Mouse (Mus musculus) limb, embryonic 12.5 days (tissue): ENCODE results near the gene Tln1. TPM values are rescaled to one million over a fixed set of nuclear protein-coding genes. Genes with fewer than 3 reads are reported as not detected.
A peak's percentile ranks its signal among the peaks of the same experiment; 100 is the strongest.
"Not testable (repeated sequence)": the region's sequence is repeated elsewhere in the genome, so short reads cannot be mapped to it uniquely, and the experiment has no call there.

Source experiments
- ATAC-seq: fragments of 200-750 bp; cut with Nextera tagmentation; 2 replicates; pipeline ENCODE4 v1.8.0; 2017; ENCODE audit warnings: low read depth, moderate TSS enrichment; ENCODE audit not compliant: insufficient number of reproducible peaks, insufficient read depth, low FRiP score, low TSS enrichment
- H3K27ac ChIP-seq: fragments of 300-500 bp; sonication (generic); 2 replicates; pipeline ENCODE4 v1.5.1; 2016; ENCODE audit warnings: mild to moderate bottlenecking, moderate library complexity
- H3K27me3 ChIP-seq: fragments of 300-500 bp; sonication (generic); 2 replicates; pipeline ENCODE4 v1.6.1; 2016; ENCODE audit warnings: mild to moderate bottlenecking, moderate library complexity
- H3K36me3 ChIP-seq: fragments of 300-500 bp; sonication (generic); 2 replicates; pipeline ENCODE4 v1.6.1; 2016; ENCODE audit warnings: mild to moderate bottlenecking, moderate library complexity
- H3K4me1 ChIP-seq: fragments of 300-500 bp; sonication (generic); replicated peaks from 2 replicates; pipeline ENCODE4 v1.6.1; 2016
- H3K4me2 ChIP-seq: fragments of 300-500 bp; sonication (generic); 2 replicates; pipeline ENCODE4 v1.6.1; 2016; ENCODE audit warnings: mild to moderate bottlenecking, moderate library complexity
- H3K4me3 ChIP-seq: fragments of 300-500 bp; sonication (generic); replicated peaks from 2 replicates; pipeline ENCODE4 v1.5.1; 2016; ENCODE audit warnings: mild to moderate bottlenecking
- H3K9ac ChIP-seq: fragments of 300-500 bp; sonication (generic); replicated peaks from 2 replicates; pipeline ENCODE4 v1.6.1; 2016; ENCODE audit warnings: mild to moderate bottlenecking, moderate library complexity
- H3K9me3 ChIP-seq: fragments of 300-500 bp; sonication (generic); 2 replicates; pipeline ENCODE4 v1.6.1; 2016; ENCODE audit warnings: mild to moderate bottlenecking, moderate library complexity
- WGBS: fragments of 180-500 bp; shearing (Covaris S2); methylation state at CpG from one replicate; pipeline ENCODE4 v1.1.7; 2016; 5-methylcytosine and 5-hydroxymethylcytosine counted together
- polyA plus RNA-seq: library from polyadenylated mRNA; unstranded; fragments of >200 nt; fragmentation: Nextera tagmentation; extraction: Ambion mirVana; gene quantifications from 2 replicates; pipeline ENCODE4 v1.2.1, GENCODE M21; 2016

The Tln1 gene
- 62.2 and 67.4 TPM in 2 replicates for polyA plus RNA-seq

- Histone ChIP-seq H3K36me3 (peaks cover 32% of the 10 kb centered on the region), H3K27me3 (no peaks in the 10 kb centered on the region), H3K27ac (peak within 1 kb of the TSS; percentile 98), H3K9ac (peak within 1 kb of the TSS; percentile 92), H3K9me3 (no peaks in the 10 kb centered on the region), H3K4me2 (peak within 1 kb of the TSS; percentile 86), H3K4me1 (peaks cover 50% of the 10 kb centered on the region), H3K4me3 (peak within 1 kb of the TSS; percentile 92)
- ATAC-seq: peak; percentile 93
- under 1% methylated on average over 62 of the region's 62 CpGs for WGBS
Observed at GRCm38 (mm10) chr4:43561997-43562768, at the start of gene Tln1, which contains the start of gene Creb3. Tln1 (minus strand) TSS chr4:43562691. Creb3 (plus strand) TSS chr4:43562332.

GRCm38 (mm10) chr4:43604751-43605685, 42.5 kb upstream of the Tln1 start:
- H3K9ac ChIP-seq: no peak overlapping the region
- H3K4me2 ChIP-seq: no peak overlapping the region
- no peaks in the 10 kb centered on the region for H3K9me3 ChIP-seq
- no peak overlapping the region for H3K27ac ChIP-seq
- H3K36me3 ChIP-seq: no peaks in the 10 kb centered on the region
- H3K4me3 ChIP-seq: no peak overlapping the region
- H3K4me1 ChIP-seq: no peaks in the 10 kb centered on the region
- H3K27me3 ChIP-seq: no peaks in the 10 kb centered on the region
- 73% methylated on average over 9 of the region's 9 CpGs for WGBS
- ATAC-seq: no peak

- Histone ChIP-seq H3K4me1 (no peaks in the 10 kb centered on the region), H3K4me3 (no peak overlapping the region), H3K9ac (no peak overlapping the region), H3K36me3 (no peaks in the 10 kb centered on the region), H3K27me3 (no peaks in the 10 kb centered on the region), H3K9me3 (no peaks in the 10 kb centered on the region), H3K4me2 (no peak overlapping the region), H3K27ac (no peak overlapping the region)
- WGBS: 68% methylated on average over 3 of the region's 3 CpGs
- ATAC-seq: no peak
Observed at GRCm38 (mm10) chr4:43604099-43604498, 41.6 kb upstream of the Tln1 start.

- H3K9me3 ChIP-seq: no peaks in the 10 kb centered on the region
- H3K9ac ChIP-seq: no peak overlapping the region
- 80% methylated on average over 9 of the region's 9 CpGs for WGBS
- H3K4me1 ChIP-seq: no peaks in the 10 kb centered on the region
- ATAC-seq: no peak
- no peak overlapping the region for H3K4me2 ChIP-seq
- H3K27me3 ChIP-seq: no peaks in the 10 kb centered on the region
- no peak overlapping the region for H3K4me3 ChIP-seq
- H3K36me3 ChIP-seq: no peaks in the 10 kb centered on the region
- no peak overlapping the region for H3K27ac ChIP-seq
Observed at GRCm38 (mm10) chr4:43600195-43600934, 37.9 kb upstream of the Tln1 start.

GRCm38 (mm10) chr4:43598650-43599380, 36.3 kb upstream of the Tln1 start:
- no peaks in the 10 kb centered on the region for H3K9me3 ChIP-seq
- H3K4me3 ChIP-seq: no peak overlapping the region
- H3K9ac ChIP-seq: no peak overlapping the region
- WGBS: 79% methylated on average over 7 of the region's 7 CpGs
- no peaks in the 10 kb centered on the region; the same call in 1 of the 2 replicates for H3K4me1 ChIP-seq
- no peak overlapping the region for H3K27ac ChIP-seq
- H3K4me2 ChIP-seq: no peak overlapping the region
- no peak for ATAC-seq
- H3K36me3 ChIP-seq: no peaks in the 10 kb centered on the region
- no peaks in the 10 kb centered on the region for H3K27me3 ChIP-seq

- no peaks in the 10 kb centered on the region for H3K9me3 ChIP-seq
- no peak overlapping the region for H3K27ac ChIP-seq
- no peak overlapping the region for H3K4me3 ChIP-seq
- 87% methylated on average over 4 of the region's 4 CpGs for WGBS
- H3K36me3 ChIP-seq: no peaks in the 10 kb centered on the region
- peaks cover 4% of the 10 kb centered on the region; the same call in 1 of the 2 replicates for H3K4me1 ChIP-seq
- no peak for ATAC-seq
- no peak overlapping the region for H3K9ac ChIP-seq
- H3K27me3 ChIP-seq: no peaks in the 10 kb centered on the region
- no peak overlapping the region for H3K4me2 ChIP-seq
Observed at GRCm38 (mm10) chr4:43598200-43598599, 35.7 kb upstream of the Tln1 start.

- 81% methylated on average over 2 of the region's 2 CpGs for WGBS
- not testable (repeated sequence) for H3K4me2 ChIP-seq, ATAC-seq, H3K9me3 ChIP-seq, H3K27ac ChIP-seq, H3K4me3 ChIP-seq, H3K9ac ChIP-seq, H3K36me3 ChIP-seq, H3K27me3 ChIP-seq, H3K4me1 ChIP-seq
Observed at GRCm38 (mm10) chr4:43596597-43596996, 34.1 kb upstream of the Tln1 start.

- no peak for ATAC-seq
- no peaks in the 10 kb centered on the region for H3K27me3 ChIP-seq
- no peak overlapping the region for H3K4me2 ChIP-seq
- no peaks in the 10 kb centered on the region for H3K36me3 ChIP-seq
- no peak overlapping the region for H3K27ac ChIP-seq
- no peak overlapping the region for H3K4me3 ChIP-seq
- H3K9me3 ChIP-seq: no peaks in the 10 kb centered on the region
- WGBS: 54% methylated on average over 3 of the region's 3 CpGs
- no peak overlapping the region for H3K9ac ChIP-seq
- peaks cover 6% of the 10 kb centered on the region; the same call in 1 of the 2 replicates for H3K4me1 ChIP-seq
Observed at GRCm38 (mm10) chr4:43593453-43593852, 31.0 kb upstream of the Tln1 start.

- Histone ChIP-seq H3K4me1 (peaks cover 12% of the 10 kb centered on the region; the same call in 1 of the 2 replicates), H3K4me3 (no peak overlapping the region), H3K9me3 (no peaks in the 10 kb centered on the region), H3K4me2 (no peak overlapping the region), H3K9ac (no peak overlapping the region), H3K36me3 (no peaks in the 10 kb centered on the region), H3K27ac (no peak overlapping the region), H3K27me3 (no peaks in the 10 kb centered on the region)
- whole genome bisulfite sequencing: 57% methylated on average over 3 of the region's 3 CpGs
- ATAC-seq: no peak
Observed at GRCm38 (mm10) chr4:43591961-43592360, 29.5 kb upstream of the Tln1 start.

GRCm38 (mm10) chr4:43591543-43591942, 29.1 kb upstream of the Tln1 start:
- H3K4me1 ChIP-seq: peaks cover 12% of the 10 kb centered on the region; the same call in 1 of the 2 replicates
- 75% methylated on average over 5 of the region's 5 CpGs for WGBS
- H3K27ac ChIP-seq: no peak overlapping the region
- H3K4me3 ChIP-seq: no peak overlapping the region
- H3K9me3 ChIP-seq: no peaks in the 10 kb centered on the region
- no peaks in the 10 kb centered on the region for H3K36me3 ChIP-seq
- no peak for ATAC-seq
- H3K4me2 ChIP-seq: no peak overlapping the region
- no peaks in the 10 kb centered on the region for H3K27me3 ChIP-seq
- no peak overlapping the region for H3K9ac ChIP-seq
